Mouse (Mus musculus): ENCODE data around the gene Cks1b.

The Cks1b gene

DNA sequence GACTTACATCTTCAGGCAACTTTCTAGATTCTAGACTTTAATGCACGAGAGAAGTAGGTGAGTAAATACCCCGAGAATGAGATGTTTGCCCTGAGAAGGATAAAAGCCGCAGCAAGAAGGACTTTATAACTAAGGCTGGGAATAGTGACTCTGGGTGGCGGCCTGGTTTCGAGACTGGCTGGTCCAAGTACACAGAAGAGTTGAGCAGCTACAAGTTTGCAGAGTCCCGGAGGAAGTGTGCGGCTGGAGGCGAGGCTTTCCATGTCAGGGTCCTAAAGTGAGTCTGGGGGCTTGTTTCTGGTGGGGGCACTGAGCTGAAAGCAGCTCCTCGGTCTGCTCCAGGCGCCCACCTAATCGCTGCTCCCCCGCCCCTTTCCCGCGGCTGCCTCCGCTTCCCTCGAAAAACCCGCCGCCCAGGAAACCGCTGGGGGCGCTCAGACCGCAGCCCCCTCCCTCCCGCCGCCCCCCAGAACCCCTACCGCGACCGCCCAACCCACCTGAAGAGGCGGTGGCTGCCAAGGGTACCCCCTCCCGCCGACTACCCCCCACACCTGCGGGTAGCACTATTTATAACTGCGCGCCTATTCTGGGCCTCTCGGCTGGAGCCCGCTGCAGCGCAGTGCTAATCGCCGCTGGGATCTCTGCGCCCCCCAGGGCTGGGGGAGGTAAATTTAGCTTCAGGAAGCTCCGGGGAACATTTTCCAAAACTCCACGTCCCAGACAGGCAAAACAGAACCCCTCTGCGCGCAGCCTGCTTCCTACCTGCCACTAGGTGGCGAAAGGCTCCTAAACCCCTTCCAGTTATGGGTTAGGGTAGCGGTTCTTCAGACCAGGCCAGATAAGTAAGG lies 22.2 kb downstream of the Cks1b start:
- peak; percentile 88 for DNase-seq (ENCODE audit: low read depth, low spot score)

DNA sequence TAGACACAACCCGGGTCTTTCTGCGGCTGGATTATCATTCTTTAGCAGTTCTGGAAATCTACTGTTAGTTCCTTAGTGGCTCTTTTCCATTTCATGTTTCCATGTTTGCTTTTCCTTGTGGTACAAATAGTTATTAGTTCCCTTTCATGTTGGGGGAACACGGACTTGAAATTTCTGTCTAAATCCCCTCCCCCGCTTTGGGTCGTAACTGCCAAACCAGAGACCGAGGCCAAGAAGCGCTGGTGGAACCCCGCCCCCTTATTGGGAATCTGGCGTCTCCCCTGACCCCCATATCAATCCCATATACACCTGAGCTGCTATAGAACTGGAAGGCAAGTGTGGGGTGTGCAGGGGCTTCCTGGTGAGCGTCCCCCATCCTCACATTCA lies 22.8 kb downstream of the Cks1b start:
- DNase-seq (ENCODE audit: low read depth, low spot score): no peak

DNA sequence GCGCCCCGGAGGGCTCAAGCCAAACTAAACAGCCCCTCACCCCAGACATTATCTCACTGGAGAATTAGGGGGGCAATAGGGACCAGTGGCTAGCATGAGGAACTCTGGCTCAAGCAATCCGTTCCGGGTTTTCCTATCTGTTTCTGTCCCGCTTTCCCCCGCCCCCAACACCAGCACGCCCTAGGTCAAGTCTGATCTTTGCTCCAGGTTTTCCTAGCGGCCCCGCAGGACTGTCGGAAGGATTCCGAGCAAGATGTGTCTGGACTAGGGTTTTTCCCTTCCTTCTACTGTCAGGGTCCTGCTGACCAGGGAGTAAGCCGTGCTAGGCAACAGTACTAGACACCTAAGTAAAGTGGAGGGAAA lies 23.3 kb downstream of the Cks1b start:
- peak; percentile 83 for DNase-seq (ENCODE audit: low read depth, low spot score)

DNA sequence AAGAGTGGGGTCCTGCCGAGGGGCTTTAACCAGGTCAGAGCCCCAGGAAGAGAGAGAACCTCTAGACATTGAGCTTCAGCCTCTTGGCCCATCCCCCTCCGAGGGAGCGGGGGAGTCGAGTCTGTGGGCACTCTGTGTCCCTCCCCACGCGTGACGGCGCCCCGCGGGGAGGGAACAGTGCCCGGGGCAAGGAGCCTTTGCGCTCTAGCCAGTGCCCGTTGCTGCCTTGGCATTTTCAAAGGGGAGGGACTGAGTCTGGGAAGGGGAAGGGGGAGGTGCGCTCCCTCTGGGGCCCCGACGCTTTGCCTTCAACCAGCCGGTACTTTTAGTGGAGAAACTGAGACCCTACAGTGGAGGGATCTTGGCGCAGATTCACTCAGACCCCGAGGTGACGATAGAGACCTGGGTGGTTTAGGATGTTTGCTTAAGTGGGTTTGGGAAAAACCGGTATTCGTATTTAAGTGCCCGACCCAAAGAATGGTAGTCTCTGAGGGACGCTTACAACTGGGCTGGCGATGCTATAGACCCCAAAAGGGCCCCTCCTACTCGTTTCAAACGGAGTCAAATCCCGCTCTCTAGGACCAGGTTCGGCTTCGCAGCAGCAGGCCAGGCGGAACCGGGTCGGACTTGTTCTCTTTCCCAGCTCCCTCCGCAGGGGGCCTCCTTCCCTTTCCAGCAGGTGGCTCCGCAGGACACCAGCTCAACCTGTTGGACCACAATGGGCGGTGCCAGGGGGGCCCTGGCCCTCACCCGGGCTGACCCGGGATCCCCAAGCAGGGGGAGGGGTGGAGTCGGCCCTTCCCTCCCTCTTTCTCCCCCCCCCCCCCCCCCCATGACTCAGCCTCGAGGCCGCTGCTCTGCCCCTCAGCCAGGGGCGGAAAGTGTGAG lies 23.9 kb downstream of the Cks1b start, which contains the start of gene Zbtb7b:
TSS of gene Zbtb7b (minus strand) at position 771 of the 888 bp plus-strand sequence.
- peak; percentile 87 for DNase-seq (ENCODE audit: low read depth, low spot score)

DNA sequence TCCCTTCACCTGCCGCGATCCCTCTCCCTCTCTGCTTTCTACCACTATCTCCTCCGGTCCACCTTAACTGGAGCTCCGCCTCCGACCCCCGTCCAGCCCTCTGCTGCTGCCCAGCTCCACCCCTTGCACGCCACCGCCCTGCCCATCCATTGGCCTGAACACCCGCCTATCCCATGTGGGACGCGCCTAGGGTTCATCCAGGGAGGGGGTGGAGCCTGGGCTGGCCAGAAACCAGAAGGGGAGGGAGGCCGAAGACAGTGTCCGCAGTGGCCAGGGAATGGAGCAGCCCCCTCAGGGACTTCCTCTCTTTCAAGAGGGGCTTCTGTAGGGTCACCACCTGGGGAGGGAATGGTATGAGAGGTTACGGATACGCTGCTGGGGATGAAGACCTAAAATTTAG lies 24.6 kb downstream of the Cks1b start:
- DNase-seq (ENCODE audit: low read depth, low spot score): peak; percentile 99

DNA sequence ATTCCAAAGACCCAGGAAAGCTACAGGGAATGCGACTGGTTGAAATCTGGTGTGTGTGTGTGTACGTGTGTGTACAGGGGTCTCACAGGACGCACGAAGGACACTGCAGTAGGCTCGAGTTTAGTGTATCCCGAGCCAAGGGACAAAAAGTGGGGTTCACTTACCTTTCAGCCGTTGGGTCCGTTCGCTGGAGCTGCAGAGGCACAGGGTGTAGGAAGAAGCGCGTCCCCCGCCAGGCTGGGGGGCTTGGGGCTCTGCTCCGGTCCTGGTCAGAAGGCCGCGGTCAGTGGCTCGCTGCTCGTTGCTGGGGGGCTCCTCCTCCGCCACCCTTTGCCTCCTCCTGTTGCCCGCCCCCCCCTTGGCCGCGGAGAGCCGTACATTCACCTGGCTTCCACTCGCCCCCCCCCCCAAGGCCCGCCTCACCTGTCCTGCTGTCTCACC lies 25.3 kb downstream of the Cks1b start:
- peak; percentile 75 for DNase-seq (ENCODE audit: low read depth, low spot score)

- DNase-seq (ENCODE audit: low read depth, low spot score): peak; percentile 85
These were observed 26.3 kb downstream of the Cks1b start for GRCm38 (mm10) chr3:89391663-89392511.

DNA sequence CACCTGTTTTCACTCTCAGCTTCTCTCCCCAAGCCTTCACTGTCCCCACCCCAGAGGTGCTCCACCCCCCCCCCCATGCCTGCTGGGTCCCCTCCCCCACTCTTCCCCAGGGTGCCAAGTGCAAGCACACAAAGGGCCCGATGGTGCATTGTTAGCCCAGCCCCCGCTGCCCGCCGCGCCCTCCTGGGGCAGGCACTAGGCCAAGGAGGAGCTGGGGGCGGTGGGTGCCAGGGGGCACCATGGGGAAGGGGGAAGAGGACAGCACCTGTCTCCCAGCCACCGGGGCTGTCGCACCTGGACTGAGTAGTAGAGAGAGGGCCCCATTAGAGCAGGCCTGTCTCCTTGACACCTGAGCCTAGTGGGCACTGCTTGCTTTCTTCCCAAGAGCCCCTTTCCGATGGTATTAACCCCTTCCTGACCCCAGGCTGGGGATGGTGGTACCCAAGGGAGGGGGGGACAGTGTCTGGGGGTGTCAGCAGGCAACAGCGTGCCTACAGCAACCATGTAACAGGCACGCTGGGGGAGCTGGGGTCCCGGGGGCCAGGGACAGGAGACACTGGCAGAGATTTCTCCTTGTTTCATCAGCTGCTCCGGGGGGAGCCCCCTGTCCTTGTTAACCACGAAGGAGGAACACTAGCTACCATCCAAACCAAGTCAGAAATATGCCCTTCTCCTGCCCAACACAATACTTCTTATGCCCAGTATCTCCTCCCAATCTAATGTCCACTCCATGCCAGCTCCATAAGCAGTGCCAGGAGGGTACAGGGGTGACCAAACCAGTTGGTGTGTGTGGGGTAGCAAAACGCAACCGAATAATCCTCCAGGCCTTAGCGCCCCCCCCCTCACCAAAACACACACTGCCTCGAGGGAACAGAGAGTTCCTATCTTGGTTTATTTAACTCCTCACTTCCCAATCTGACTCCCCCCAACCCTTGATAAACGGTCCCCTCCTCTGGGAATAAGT lies 27.2 kb downstream of the Cks1b start:
- peak; percentile 85 for DNase-seq (ENCODE audit: low read depth, low spot score)

- DNase-seq (ENCODE audit: low read depth, low spot score): peak; percentile 83
These were observed 28.1 kb downstream of the Cks1b start for GRCm38 (mm10) chr3:89390111-89390515.

- peak; percentile 82 for DNase-seq (ENCODE audit: low read depth, low spot score)
These were observed 29.1 kb downstream of the Cks1b start for GRCm38 (mm10) chr3:89388901-89389740.

DNA sequence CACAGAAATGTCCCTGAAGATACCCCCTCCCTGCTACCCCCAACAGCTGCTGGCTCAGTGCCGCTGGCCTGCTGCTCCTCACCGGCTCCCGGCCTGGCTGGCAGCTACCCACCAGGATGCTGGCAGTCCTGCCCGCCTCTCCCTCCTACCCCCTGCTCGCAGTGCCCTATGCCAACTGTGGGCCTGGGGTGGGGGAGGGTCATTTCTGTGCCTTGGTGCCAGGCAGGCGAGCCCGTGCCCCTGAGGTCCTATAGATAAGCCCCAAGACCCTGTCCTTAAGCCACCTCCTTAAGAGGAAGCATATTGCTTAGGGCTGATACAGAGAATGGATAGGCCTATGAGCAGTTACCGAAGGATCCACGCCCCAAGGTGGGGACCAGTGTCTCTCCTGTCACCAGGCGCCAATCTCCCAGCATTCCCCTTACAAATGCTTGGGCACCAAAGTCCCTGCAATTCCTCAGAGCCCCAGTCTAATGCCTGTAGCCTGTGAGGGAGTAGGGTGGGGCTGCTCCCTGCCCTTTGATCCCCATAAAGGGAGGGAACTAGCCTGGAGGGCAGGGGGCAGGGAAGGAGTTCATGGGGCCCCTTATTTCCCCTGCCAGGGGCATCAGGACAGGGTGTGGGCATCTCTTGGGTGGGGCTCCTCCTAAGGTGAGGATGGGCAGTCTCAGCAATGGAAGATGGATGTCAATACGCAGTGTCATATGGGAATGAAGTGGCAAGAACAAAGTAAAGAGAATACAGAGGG lies 29.9 kb downstream of the Cks1b start:
- DNase-seq (ENCODE audit: low read depth, low spot score): no peak

DNA sequence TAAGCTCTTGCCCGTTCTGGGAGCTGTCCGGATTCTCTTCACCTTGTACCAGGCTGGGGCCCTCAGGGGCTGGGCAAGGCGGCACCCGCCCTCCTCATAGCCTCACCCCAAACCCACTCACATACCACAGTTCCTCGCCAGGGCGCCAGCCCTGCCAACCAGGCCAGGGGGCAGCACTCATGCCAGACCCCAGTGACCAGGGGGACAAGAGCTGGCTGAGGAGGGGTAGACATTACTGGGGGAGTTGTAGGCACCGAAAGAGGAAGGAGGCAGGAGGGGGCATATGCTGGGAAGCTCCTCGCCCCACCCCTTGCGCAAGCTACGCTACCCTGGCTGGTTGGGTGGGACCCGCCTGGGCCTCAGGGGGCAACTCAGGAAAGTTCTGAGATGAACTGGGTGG lies 30.6 kb downstream of the Cks1b start:
- DNase-seq (ENCODE audit: low read depth, low spot score): no peak

DNA sequence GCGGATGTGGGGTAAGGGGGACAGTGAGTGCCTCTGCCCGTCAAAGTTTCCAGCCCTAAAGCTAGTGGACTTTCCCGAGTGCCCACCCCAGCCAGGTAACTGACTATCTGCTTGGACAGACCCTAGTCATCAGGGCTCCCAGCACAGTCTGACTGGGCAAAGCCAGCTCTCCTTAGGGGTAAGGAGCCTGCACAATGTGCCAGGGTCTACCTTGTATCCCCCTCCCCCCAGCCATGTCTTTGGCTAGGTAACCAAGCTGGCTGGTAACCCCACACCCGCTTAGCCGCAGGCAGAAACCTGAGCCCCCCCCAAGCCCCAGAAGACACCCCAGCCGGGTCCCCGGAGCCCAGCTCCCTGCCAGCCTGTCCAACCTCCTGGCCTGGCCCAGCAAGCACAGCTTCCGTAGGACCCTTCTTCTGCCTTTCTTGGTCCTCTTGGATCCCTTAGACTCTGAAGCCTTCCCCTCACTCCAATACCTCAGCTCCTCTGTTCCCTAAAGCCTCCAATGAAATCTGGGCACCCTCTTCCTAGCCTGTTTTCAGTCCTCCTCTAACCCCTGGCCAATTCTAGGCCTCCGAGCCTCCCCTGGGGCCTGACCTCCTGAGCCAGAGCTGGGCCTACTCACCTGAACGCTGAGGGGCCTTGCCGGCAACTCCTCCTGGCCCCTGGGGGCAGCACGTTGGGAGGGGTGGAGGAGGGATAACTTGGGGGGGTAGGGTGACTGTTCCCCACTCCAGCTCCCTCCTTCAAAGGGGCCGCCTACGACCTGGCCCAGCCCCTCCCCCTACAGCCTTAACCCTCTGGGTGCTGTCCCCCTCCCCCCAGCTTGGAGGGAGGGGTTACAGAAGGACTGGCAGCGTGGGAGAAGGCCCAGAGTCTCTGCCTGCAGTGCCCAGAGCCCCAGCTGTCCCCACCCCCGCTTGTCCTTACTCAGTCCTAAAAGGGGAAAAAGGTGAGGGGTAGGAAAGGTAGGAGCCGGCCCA lies 31.5 kb downstream of the Cks1b start:
- DNase-seq (ENCODE audit: low read depth, low spot score): no peak

DNA sequence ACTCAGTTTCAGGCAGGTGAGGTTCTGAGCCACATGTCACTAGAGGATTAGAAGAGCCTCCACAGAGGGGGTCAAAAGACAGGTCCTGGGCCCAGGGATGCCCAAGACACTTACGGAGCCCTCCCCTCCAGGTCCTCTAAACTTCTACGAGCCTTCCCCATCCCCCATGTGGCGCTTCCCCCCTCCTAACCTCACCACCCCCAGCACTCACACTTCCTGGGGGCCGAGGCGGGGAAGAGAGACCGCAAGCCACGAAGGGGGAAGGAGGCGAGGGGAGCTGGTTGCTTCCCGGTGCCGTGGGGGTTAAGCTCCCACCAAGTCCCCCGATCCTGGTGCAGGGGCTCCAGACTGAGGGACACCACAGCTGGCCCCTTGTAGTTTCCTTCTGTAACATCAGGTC lies 32.7 kb downstream of the Cks1b start:
- no peak for DNase-seq (ENCODE audit: low read depth, low spot score)

DNA sequence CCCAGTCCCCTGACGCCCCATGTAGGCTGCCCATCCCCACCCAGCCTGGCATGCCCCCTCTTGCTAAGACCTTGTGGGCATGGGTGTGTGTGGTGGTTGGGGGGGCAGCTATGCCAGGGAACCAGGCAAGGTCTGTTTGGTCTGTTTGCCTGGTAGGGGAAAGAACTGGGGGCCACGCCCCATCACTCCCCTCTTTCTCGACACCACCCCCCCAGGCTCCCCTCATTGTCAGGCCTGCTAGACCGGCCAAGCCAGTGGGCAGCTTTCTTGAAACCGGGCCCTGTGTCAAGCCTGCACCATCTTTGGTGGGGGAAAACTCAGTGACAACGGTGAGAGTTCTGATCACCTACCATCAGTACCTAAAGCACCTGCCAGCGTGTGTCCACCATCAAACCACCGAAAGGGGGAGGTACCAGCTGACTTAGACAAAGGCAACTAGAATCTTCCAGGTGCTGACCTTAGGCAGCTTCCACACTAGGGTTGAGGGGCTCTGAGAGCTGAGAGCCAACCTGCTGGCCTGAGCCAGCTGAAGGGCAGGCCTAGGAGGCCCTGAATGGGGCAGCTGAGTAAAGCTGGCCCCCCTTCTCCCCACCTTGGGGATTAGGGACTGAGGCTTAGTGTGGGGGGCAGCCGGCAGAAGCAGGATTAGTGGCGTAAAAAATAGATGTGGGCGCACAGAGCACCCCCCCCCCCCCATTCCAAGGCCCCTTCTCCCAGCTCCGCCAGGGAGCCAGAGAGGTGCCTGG lies 33.7 kb downstream of the Cks1b start:
- no peak for DNase-seq (ENCODE audit: low read depth, low spot score)

DNA sequence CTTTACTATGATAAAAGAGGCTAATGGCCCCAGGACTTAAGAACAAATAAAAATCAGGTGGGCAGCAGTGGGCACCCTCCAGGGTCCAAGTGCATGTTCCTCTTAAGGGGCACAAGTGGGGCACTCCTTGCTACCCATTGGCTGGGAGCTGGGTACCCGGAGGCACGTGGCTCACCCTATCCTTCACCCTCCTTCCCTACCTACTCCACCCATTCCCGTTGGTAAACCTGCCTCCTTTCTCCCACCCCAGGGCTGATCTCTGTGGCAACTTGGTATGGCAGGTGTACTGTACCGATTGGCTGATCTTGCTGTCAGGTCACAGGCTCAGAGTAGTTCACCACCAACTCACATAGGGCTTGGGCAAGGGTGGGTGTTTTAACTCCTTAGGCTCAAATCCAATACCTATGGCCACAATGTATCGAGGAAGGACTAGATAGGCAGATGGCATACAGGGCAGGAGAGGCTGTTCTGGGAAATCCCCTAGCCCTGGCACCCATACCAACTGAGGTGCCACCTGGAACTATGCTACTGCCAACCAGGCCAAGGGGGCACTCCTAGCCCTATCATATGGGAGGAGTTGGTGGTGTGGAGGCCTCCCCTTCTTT lies 34.4 kb downstream of the Cks1b start:
- no peak for DNase-seq (ENCODE audit: low read depth, low spot score)
